Mouse (Mus musculus) activated CD4-positive, CD25-positive, alpha-beta regulatory T cell, adult 4 months (primary cell): ENCODE measurements around the gene Irf2bp1. TPM values are rescaled to one million over a fixed set of nuclear protein-coding genes. Genes with fewer than 3 reads are reported as not detected.

Experiments
- ATAC-seq: one replicate; pipeline ENCODE4 v1.8.0; 2017
- polyA plus RNA-seq, 2 experiments: library from polyadenylated mRNA; unstranded; fragments of 100-300 nt; shearing (Covaris generic); gene quantifications; one replicate each; pipeline ENCODE4 v1.2.1; 2017

Irf2bp1 gene
- polyA plus RNA-seq = 1 to 10 TPM; 2.0 to 3.0 TPM

GRCm38 (mm10) chr7:19003902-19004630, at the start of gene Irf2bp1:
Gene Irf2bp1, plus strand, starts transcription at chr7:19004044.
- ATAC-seq = peak; percentile 58

- ATAC-seq = peak; percentile 32
Observed at GRCm38 (mm10) chr7:18957569-18958383, 46.1 kb upstream of the Irf2bp1 start.

- ATAC-seq = no peak
Observed at GRCm38 (mm10) chr7:18958384-18958766, 45.5 kb upstream of the Irf2bp1 start.

- no peak for ATAC-seq
Observed at GRCm38 (mm10) chr7:18959446-18959845, 44.4 kb upstream of the Irf2bp1 start.

GRCm38 (mm10) chr7:18962171-18962792, 41.6 kb upstream of the Irf2bp1 start:
- no peak for ATAC-seq

- ATAC-seq = no peak
Observed at GRCm38 (mm10) chr7:18962795-18963194, 41.0 kb upstream of the Irf2bp1 start.

- no peak for ATAC-seq
Observed at GRCm38 (mm10) chr7:18963294-18963843, 40.5 kb upstream of the Irf2bp1 start.

- ATAC-seq = no peak
Observed at GRCm38 (mm10) chr7:18965312-18965711, 38.5 kb upstream of the Irf2bp1 start.

- no peak for ATAC-seq
Observed at GRCm38 (mm10) chr7:18967603-18968002, 36.2 kb upstream of the Irf2bp1 start.

GRCm38 (mm10) chr7:18970956-18971355, 32.9 kb upstream of the Irf2bp1 start:
- no peak for ATAC-seq

- ATAC-seq = no peak
Observed at GRCm38 (mm10) chr7:18978381-18978780, 25.5 kb upstream of the Irf2bp1 start.

GRCm38 (mm10) chr7:18986503-18986902, 17.3 kb upstream of the Irf2bp1 start:
- no peak for ATAC-seq

- ATAC-seq = no peak
Observed at GRCm38 (mm10) chr7:18987100-18987499, 16.7 kb upstream of the Irf2bp1 start, which contains the start of gene Nanos2. Gene Nanos2, plus strand, starts transcription at chr7:18987400.

GRCm38 (mm10) chr7:18987747-18988146, 16.1 kb upstream of the Irf2bp1 start:
- no peak for ATAC-seq

- no peak for ATAC-seq
Observed at GRCm38 (mm10) chr7:18988780-18989179, 15.1 kb upstream of the Irf2bp1 start.

- no peak for ATAC-seq
Observed at GRCm38 (mm10) chr7:18989995-18990394, 13.8 kb upstream of the Irf2bp1 start.

- ATAC-seq = peak; percentile 79
Observed at GRCm38 (mm10) chr7:18990601-18991295, 13.1 kb upstream of the Irf2bp1 start, which contains the start of gene Mypop. Gene Mypop, plus strand, starts transcription at chr7:18991245.

- ATAC-seq = no peak
Observed at GRCm38 (mm10) chr7:18991660-18992293, 12.1 kb upstream of the Irf2bp1 start.

GRCm38 (mm10) chr7:18992294-18992675, 11.6 kb upstream of the Irf2bp1 start:
- ATAC-seq = no peak

GRCm38 (mm10) chr7:18993036-18993435, 10.8 kb upstream of the Irf2bp1 start:
- ATAC-seq = no peak

GRCm38 (mm10) chr7:18998835-18999234, 5.0 kb upstream of the Irf2bp1 start:
- no peak for ATAC-seq

GRCm38 (mm10) chr7:19000421-19000820, 3.4 kb upstream of the Irf2bp1 start:
- ATAC-seq = no peak
